Comparison of ENCODE assay signal across 9 mouse cellular contexts in genomic region chr8:120485116-120485515, GRCm38 (mm10).
A peak's percentile ranks its signal among the peaks of the same experiment; 100 is the strongest.
DNase-seq lines count a peak whose midpoint lies in the region; ATAC-seq and TF ChIP-seq lines count a peak whose summit lies in the region.
"Had no signal": no experiment of that assay in that cellular context is flagged by ENCODE, and none has a peak within 500 bp of the region (broad histone marks: within the 10 kb centered on the region; RNA-seq: fewer than 3 reads in every experiment).

No protein-coding gene starts in this region.

- H3K27me3 ChIP-seq in cerebellum, adult 2 months (ENCODE audit: control insufficient read depth, insufficient read depth, low read length), result no peaks in the 10 kb centered on the region
- H3K27me3 ChIP-seq in megakaryocyte, embryonic 14.5 days (replicated peaks), result no peaks in the 10 kb centered on the region
- H3K27me3 ChIP-seq in limb, embryonic 10.5 days (ENCODE audit: low read depth, poor library complexity, severe bottlenecking), result peaks cover 27% of the 10 kb centered on the region
- H3K27me3 ChIP-seq in neural tube, embryonic 13.5 days, result no peaks in the 10 kb centered on the region

- peaks cover 16% of the 10 kb centered on the region for H3K36me3 ChIP-seq in megakaryocyte, embryonic 14.5 days (replicated peaks; ENCODE audit: low read length)
- H3K36me3 ChIP-seq in limb, embryonic 10.5 days, result no peaks in the 10 kb centered on the region
- no peaks in the 10 kb centered on the region for H3K36me3 ChIP-seq in neural tube, embryonic 13.5 days

- peak; percentile 58 for DNase-seq in cerebellum, adult 9-11 months
- no peak for DNase-seq in cerebellum, adult 2 months
- DNase-seq in limb, embryonic 10.5 days (ENCODE audit: low spot score), result no peak
- no peak for DNase-seq in right cerebral cortex, adult 2 months (ENCODE audit: low spot score in 2 of 2)
- no peak for DNase-seq in ovary, postnatal 10 days (ENCODE audit: low spot score)

- no peak for ATAC-seq in megakaryocyte, adult 5-6 weeks (ENCODE audit: poor library complexity, severe bottlenecking)
- ATAC-seq in neural tube, embryonic 13.5 days (ENCODE audit: low read depth), result 0 out of 2 replicates have a peak, but pooled peaks have one; percentile 2

- no peak for TF ChIP-seq POLR2A in cerebellum, adult 2 months (IDR thresholded peaks at IDR 0.05; ENCODE audit: borderline replicate concordance, insufficient read depth, low read length)

- 50% methylated on average over 6 of the region's 6 CpGs for WGBS in cerebellum, adult 2 months
- WGBS in limb, embryonic 10.5 days, result 34% methylated on average over 6 of the region's 6 CpGs
- WGBS in neural tube, embryonic 13.5 days, result 21% methylated on average over 6 of the region's 6 CpGs

- H3K4me1 ChIP-seq in cerebellum, adult 2 months (ENCODE audit: control insufficient read depth, insufficient read depth, low read length), result peaks cover 12% of the 10 kb centered on the region
- peaks cover 67% of the 10 kb centered on the region for H3K4me1 ChIP-seq in megakaryocyte, embryonic 14.5 days
- H3K4me1 ChIP-seq in limb, embryonic 10.5 days, result peaks cover 84% of the 10 kb centered on the region
- H3K4me1 ChIP-seq in neural tube, embryonic 13.5 days (replicated peaks), result peaks cover 56% of the 10 kb centered on the region

- peak overlapping the region; percentile 91; the same call in 1 of the 2 replicates for H3K4me2 ChIP-seq in neural tube, embryonic 13.5 days

- no peaks in the 10 kb centered on the region for H3K9me3 ChIP-seq in megakaryocyte, embryonic 14.5 days
- H3K9me3 ChIP-seq in limb, embryonic 10.5 days (replicated peaks), result no peaks in the 10 kb centered on the region
- no peaks in the 10 kb centered on the region for H3K9me3 ChIP-seq in neural tube, embryonic 13.5 days

- no peak overlapping the region for H3K27ac ChIP-seq in cerebellum, adult 2 months (ENCODE audit: insufficient read depth, low read length)
- H3K27ac ChIP-seq in limb, embryonic 10.5 days, result peak overlapping the region; percentile 91
- H3K27ac ChIP-seq in neural tube, embryonic 13.5 days (replicated peaks), result peak overlapping the region; percentile 99
- H3K27ac ChIP-seq: macrophage had no signal

- no peak for TF ChIP-seq CTCF in cerebellum, adult 2 months (IDR thresholded peaks at IDR 0.05; ENCODE audit: borderline replicate concordance, insufficient read depth, low read depth, low read length)

- no peak overlapping the region for H3K4me3 ChIP-seq in cerebellum, adult 2 months (replicated peaks; ENCODE audit: insufficient read depth, low read depth, low read length)
- H3K4me3 ChIP-seq in megakaryocyte, embryonic 14.5 days (replicated peaks), result peak overlapping the region; percentile 86
- H3K4me3 ChIP-seq in limb, embryonic 10.5 days, result peak overlapping the region; percentile 74; the same call in 1 of the 2 replicates
- H3K4me3 ChIP-seq in neural tube, embryonic 13.5 days, result no peak overlapping the region

- peak overlapping the region; percentile 93 for H3K9ac ChIP-seq in neural tube, embryonic 13.5 days

Comparison
In these comparisons a context has a peak if more than half of its experiments do, and no peak if none do; other contexts are left out.
1. H3K4me3 ChIP-seq: peak in megakaryocyte, embryonic 14.5 days (single experiment) and limb, embryonic 10.5 days (single experiment); none in cerebellum, adult 2 months (single experiment) and neural tube, embryonic 13.5 days (single experiment).